Mouse (Mus musculus) adrenal gland, postnatal 36 days (tissue): ENCODE measurements at regions not wholly inside any gene's neighbourhood (a gene's known extent, or its start where the extent isn't known, plus 50 kb on each side); places are given as distances from the start of the nearest gene placed in this dataset.

Source experiments
- DNase-seq, 2 experiments: peaks; one replicate each; pipeline ENCODE4 v3.0.0; 2021; ENCODE audit warnings: mixed read lengths in 1 of 2

GRCm38 (mm10) chr4:12421628-12422319, 250.0 kb upstream of the Fam92a start:
- DNase-seq, result no peak

GRCm38 (mm10) chr4:12418086-12418485, 246.3 kb upstream of the Fam92a start:
- no peak for DNase-seq

- DNase-seq, result no peak
Observed at GRCm38 (mm10) chr4:12395344-12395743, 223.5 kb upstream of the Fam92a start.

GRCm38 (mm10) chr4:12376797-12377570, 205.2 kb upstream of the Fam92a start:
- DNase-seq, result no peak

- no peak for DNase-seq
Observed at GRCm38 (mm10) chr4:12369551-12369950, 197.7 kb upstream of the Fam92a start.

- DNase-seq, result no peak
Observed at GRCm38 (mm10) chr4:12356992-12357634, 185.3 kb upstream of the Fam92a start.

- no peak for DNase-seq
Observed at GRCm38 (mm10) chr4:12353337-12353856, 181.6 kb upstream of the Fam92a start.

GRCm38 (mm10) chr4:12339236-12339635, 167.4 kb upstream of the Fam92a start:
- no peak for DNase-seq

GRCm38 (mm10) chr4:12334832-12335587, 163.2 kb upstream of the Fam92a start:
- no peak for DNase-seq

GRCm38 (mm10) chr4:12334429-12334828, 162.6 kb upstream of the Fam92a start:
- DNase-seq, result no peak

- DNase-seq, result no peak
Observed at GRCm38 (mm10) chr4:12316024-12316423, 144.2 kb upstream of the Fam92a start.

- DNase-seq, result no peak
Observed at GRCm38 (mm10) chr4:12308332-12308731, 136.5 kb upstream of the Fam92a start.

- DNase-seq, result no peak
Observed at GRCm38 (mm10) chr4:12306618-12307565, 135.1 kb upstream of the Fam92a start.

GRCm38 (mm10) chr4:12287079-12287686, 115.4 kb upstream of the Fam92a start:
- no peak for DNase-seq

GRCm38 (mm10) chr4:12286391-12286790, 114.6 kb upstream of the Fam92a start:
- DNase-seq, result no peak

GRCm38 (mm10) chr4:12285983-12286382, 114.2 kb upstream of the Fam92a start:
- DNase-seq, result no peak

- no peak for DNase-seq
Observed at GRCm38 (mm10) chr4:12277949-12278348, 106.1 kb upstream of the Fam92a start.

- DNase-seq, result no peak
Observed at GRCm38 (mm10) chr4:12273369-12273768, 101.6 kb upstream of the Fam92a start.

- DNase-seq, result no peak
Observed at GRCm38 (mm10) chr4:12272914-12273313, 101.1 kb upstream of the Fam92a start.

- no peak for DNase-seq
Observed at GRCm38 (mm10) chr4:12272378-12272777, 100.6 kb upstream of the Fam92a start.

GRCm38 (mm10) chr4:12263746-12264145, 91.9 kb upstream of the Fam92a start:
- DNase-seq, result no peak
